Mouse (Mus musculus): ENCODE results near the gene Cacna1d. TPM values are rescaled to one million over a fixed set of nuclear protein-coding genes. Genes with fewer than 3 reads are reported as not detected.

Cacna1d gene
- total and polyA plus RNA-seq, 3 experiments, result not detected

- H3K9ac ChIP-seq (ENCODE audit: control insufficient read depth, low read depth, low read length, poor library complexity, severe bottlenecking), result no peak overlapping the region
- H3K4me3 ChIP-seq (ENCODE audit: control insufficient read depth in 1 of 2, insufficient read depth in 1 of 2, low read depth in 2 of 2, low read length in 2 of 2), result no peak overlapping the region
- H3K9me3 ChIP-seq (replicated peaks; ENCODE audit: insufficient read depth, low read length), result no peaks in the 10 kb centered on the region
- no peaks in the 10 kb centered on the region for H3K36me3 ChIP-seq (ENCODE audit: control insufficient read depth in 1 of 2, insufficient read depth in 2 of 2, low read length in 2 of 2)
- H3K79me2 ChIP-seq (ENCODE audit: control insufficient read depth, insufficient read depth, low read length, poor library complexity), result no peaks in the 10 kb centered on the region
- H3K27me3 ChIP-seq (ENCODE audit: control insufficient read depth in 1 of 2, insufficient read depth in 2 of 2, low read length in 2 of 2), result no peaks in the 10 kb centered on the region; a peak in 1 of 4 replicates
- no peak for TF ChIP-seq GATA1 (IDR thresholded peaks at IDR 0.05; ENCODE audit: low read depth, low read length)
- no peak for TF ChIP-seq E2F4 (IDR thresholded peaks at IDR 0.05; ENCODE audit: borderline replicate concordance, low read depth, low read length)
- TF ChIP-seq ZC3H11A (IDR thresholded peaks at IDR 0.05; ENCODE audit: low read depth, low read length), result no peak
- TF ChIP-seq CHD1 (IDR thresholded peaks at IDR 0.05; ENCODE audit: low read depth, low read length), result no peak
- TF ChIP-seq GABPA (IDR thresholded peaks at IDR 0.05; ENCODE audit: low read depth, low read length), result no peak
- no peak for TF ChIP-seq HCFC1 (IDR thresholded peaks at IDR 0.05; ENCODE audit: low read depth, low read length)
- no peak for TF ChIP-seq ZNF384 (IDR thresholded peaks at IDR 0.05; ENCODE audit: low read depth, low read length)
- TF ChIP-seq CTCF (IDR thresholded peaks at IDR 0.05 in 2 of 3, conservative IDR thresholded peaks at IDR 0.05 in 1 of 3; ENCODE audit: control insufficient read depth in 1 of 3, insufficient read depth in 1 of 3, low read depth in 2 of 3, low read length in 3 of 3, poor library complexity in 1 of 3, severe bottlenecking in 1 of 3), result no peak
- TF ChIP-seq MAX (IDR thresholded peaks at IDR 0.05; ENCODE audit: low read length), result no peak
- TF ChIP-seq CHD2 (IDR thresholded peaks at IDR 0.05; ENCODE audit: low read length), result no peak
- no peak for TF ChIP-seq BHLHE40 (IDR thresholded peaks at IDR 0.05; ENCODE audit: borderline replicate concordance, low read depth, low read length)
- no peak for TF ChIP-seq SMC3 (IDR thresholded peaks at IDR 0.05; ENCODE audit: low read depth, low read length)
- no peak for DNase-seq (ENCODE audit: low read depth, low spot score)
- H3K27ac ChIP-seq (ENCODE audit: control insufficient read depth, low read depth, low read length), result no peak overlapping the region
- H3K4me1 ChIP-seq (ENCODE audit: control insufficient read depth in 1 of 2, insufficient read depth in 2 of 2, low read length in 2 of 2), result no peaks in the 10 kb centered on the region
Observed at GRCm38 (mm10) chr14:30016666-30017065, 474.6 kb downstream of the Cacna1d start.

- no peaks in the 10 kb centered on the region for H3K4me1 ChIP-seq (ENCODE audit: control insufficient read depth in 1 of 2, insufficient read depth in 2 of 2, low read length in 2 of 2)
- H3K79me2 ChIP-seq (ENCODE audit: control insufficient read depth, insufficient read depth, low read length, poor library complexity), result no peaks in the 10 kb centered on the region
- no peak for DNase-seq (ENCODE audit: low read depth, low spot score)
Observed at GRCm38 (mm10) chr14:30015008-30015407, 476.2 kb downstream of the Cacna1d start.

GRCm38 (mm10) chr14:30014487-30014886 is 476.8 kb downstream of the Cacna1d start:
- H3K36me3 ChIP-seq (ENCODE audit: control insufficient read depth in 1 of 2, insufficient read depth in 2 of 2, low read length in 2 of 2), result no peaks in the 10 kb centered on the region
- no peaks in the 10 kb centered on the region for H3K79me2 ChIP-seq (ENCODE audit: control insufficient read depth, insufficient read depth, low read length, poor library complexity)
- DNase-seq (ENCODE audit: low read depth, low spot score), result no peak
- no peaks in the 10 kb centered on the region for H3K4me1 ChIP-seq (ENCODE audit: control insufficient read depth in 1 of 2, insufficient read depth in 2 of 2, low read length in 2 of 2)
- no peak overlapping the region for H3K4me3 ChIP-seq (ENCODE audit: control insufficient read depth in 1 of 2, insufficient read depth in 1 of 2, low read depth in 2 of 2, low read length in 2 of 2)
- TF ChIP-seq POLR2AphosphoS2 (IDR thresholded peaks at IDR 0.05; ENCODE audit: low read length), result no peak
- TF ChIP-seq CHD1 (IDR thresholded peaks at IDR 0.05; ENCODE audit: low read depth, low read length), result no peak
- TF ChIP-seq HCFC1 (IDR thresholded peaks at IDR 0.05; ENCODE audit: low read depth, low read length), result no peak
- no peak for TF ChIP-seq MAFK (IDR thresholded peaks at IDR 0.05; ENCODE audit: borderline replicate concordance, low read depth, low read length)
- no peak for TF ChIP-seq CHD2 (IDR thresholded peaks at IDR 0.05; ENCODE audit: low read length)
- TF ChIP-seq GATA1 (IDR thresholded peaks at IDR 0.05; ENCODE audit: low read depth, low read length), result no peak
- no peak for TF ChIP-seq JUND (IDR thresholded peaks at IDR 0.05; ENCODE audit: low read depth, low read length)
- no peak for TF ChIP-seq NRF1 (IDR thresholded peaks at IDR 0.05; ENCODE audit: insufficient read depth, low read depth, low read length, poor library complexity, severe bottlenecking)
- TF ChIP-seq ELF1 (IDR thresholded peaks at IDR 0.05; ENCODE audit: low read depth, low read length), result no peak
- TF ChIP-seq EP300 (IDR thresholded peaks at IDR 0.05; ENCODE audit: low read depth in 1 of 2, low read length in 2 of 2), result no peak
- no peak for TF ChIP-seq ZC3H11A (IDR thresholded peaks at IDR 0.05; ENCODE audit: low read depth, low read length)
- no peak for TF ChIP-seq MEF2A (IDR thresholded peaks at IDR 0.05; ENCODE audit: extremely low read depth, insufficient replicate concordance, low read depth, low read length, poor library complexity, severe bottlenecking)
- no peak for TF ChIP-seq SMC3 (IDR thresholded peaks at IDR 0.05; ENCODE audit: low read depth, low read length)
- no peak for TF ChIP-seq E2F4 (IDR thresholded peaks at IDR 0.05; ENCODE audit: borderline replicate concordance, low read depth, low read length)
- TF ChIP-seq CTCF (IDR thresholded peaks at IDR 0.05 in 2 of 3, conservative IDR thresholded peaks at IDR 0.05 in 1 of 3; ENCODE audit: control insufficient read depth in 1 of 3, insufficient read depth in 1 of 3, low read depth in 2 of 3, low read length in 3 of 3, poor library complexity in 1 of 3, severe bottlenecking in 1 of 3), result no peak
- no peak for TF ChIP-seq TBP (IDR thresholded peaks at IDR 0.05; ENCODE audit: low read depth, low read length)
- TF ChIP-seq UBTF (IDR thresholded peaks at IDR 0.05; ENCODE audit: borderline replicate concordance, insufficient read depth, low read depth, low read length), result no peak
- no peak for TF ChIP-seq SIN3A (IDR thresholded peaks at IDR 0.05; ENCODE audit: low read length)
- no peak for TF ChIP-seq MYC (IDR thresholded peaks at IDR 0.05; ENCODE audit: low read depth, low read length)
- no peak overlapping the region for H3K9ac ChIP-seq (ENCODE audit: control insufficient read depth, low read depth, low read length, poor library complexity, severe bottlenecking)
- H3K9me3 ChIP-seq (replicated peaks; ENCODE audit: insufficient read depth, low read length), result no peaks in the 10 kb centered on the region
- no peak overlapping the region for H3K27ac ChIP-seq (ENCODE audit: control insufficient read depth, low read depth, low read length)
- no peaks in the 10 kb centered on the region; a peak in 1 of 4 replicates for H3K27me3 ChIP-seq (ENCODE audit: control insufficient read depth in 1 of 2, insufficient read depth in 2 of 2, low read length in 2 of 2)

More at GRCm38 (mm10) chr14:30015008-30015407, 476.2 kb downstream of the Cacna1d start:
- no peak for TF ChIP-seq HCFC1 (IDR thresholded peaks at IDR 0.05; ENCODE audit: low read depth, low read length)
- TF ChIP-seq POLR2A (IDR thresholded peaks at IDR 0.05; ENCODE audit: control insufficient read depth in 1 of 2, insufficient read depth in 1 of 2, low read depth in 1 of 2, low read length in 2 of 2, poor library complexity in 1 of 2), result no peak
- no peak overlapping the region for H3K27ac ChIP-seq (ENCODE audit: control insufficient read depth, low read depth, low read length)
- H3K9me3 ChIP-seq (replicated peaks; ENCODE audit: insufficient read depth, low read length), result no peaks in the 10 kb centered on the region
- no peak overlapping the region for H3K4me3 ChIP-seq (ENCODE audit: control insufficient read depth in 1 of 2, insufficient read depth in 1 of 2, low read depth in 2 of 2, low read length in 2 of 2)
- H3K27me3 ChIP-seq (ENCODE audit: control insufficient read depth in 1 of 2, insufficient read depth in 2 of 2, low read length in 2 of 2), result no peaks in the 10 kb centered on the region; a peak in 1 of 4 replicates
- no peaks in the 10 kb centered on the region for H3K36me3 ChIP-seq (ENCODE audit: control insufficient read depth in 1 of 2, insufficient read depth in 2 of 2, low read length in 2 of 2)
- H3K9ac ChIP-seq (ENCODE audit: control insufficient read depth, low read depth, low read length, poor library complexity, severe bottlenecking), result no peak overlapping the region

All from MEL (cell line).